Mouse (Mus musculus) limb, embryonic 12.5 days (tissue): ENCODE measurements around the gene Vtn. TPM values are rescaled to one million over a fixed set of nuclear protein-coding genes. Genes with fewer than 3 reads are reported as not detected.

Source experiments
- polyA plus RNA-seq: library from polyadenylated mRNA; unstranded; fragments of >200 nt; fragmentation: Nextera tagmentation; extraction: Ambion mirVana; gene quantifications from 2 replicates; pipeline ENCODE4 v1.2.1, GENCODE M21; 2016

Gene Vtn
- polyA plus RNA-seq, 1 experiment from 2014 or later: 0.26 TPM

Other genes with a start within 250 kb of the Vtn start
- 79.1 and 81.8 TPM in 2 replicates for gene 2610507B11Rik, start 237.3 kb upstream of the Vtn start, polyA plus RNA-seq
- gene BC030499, start 208.2 kb upstream of the Vtn start, polyA plus RNA-seq: 0.26 and 0.28 TPM in 2 replicates
- gene Spag5, start 197.6 kb upstream of the Vtn start, polyA plus RNA-seq: 55.3 and 63.6 TPM in 2 replicates
- 4.0 and 5.0 TPM in 2 replicates for gene Aldoc, start 176.1 kb upstream of the Vtn start, polyA plus RNA-seq
- 68.8 and 72.5 TPM in 2 replicates for gene Pigs, start 170.7 kb upstream of the Vtn start, polyA plus RNA-seq
- 94.8 and 96.3 TPM in 2 replicates for gene Unc119, start 155.6 kb upstream of the Vtn start, polyA plus RNA-seq
- gene Foxn1, start 112.5 kb upstream of the Vtn start, polyA plus RNA-seq: not detected in 2 replicates
- not detected in 2 replicates for gene Slc13a2, start 76.9 kb upstream of the Vtn start, polyA plus RNA-seq
- 15.0 and 17.1 TPM in 2 replicates for gene Slc46a1, start 33.4 kb upstream of the Vtn start, polyA plus RNA-seq
- gene Sarm1, start 1.3 kb upstream of the Vtn start, polyA plus RNA-seq: 2.8 TPM in 2 replicates
- not detected in 2 replicates for gene Sebox, start 4.4 kb downstream of the Vtn start, polyA plus RNA-seq
- gene Tmem199, start 13.1 kb downstream of the Vtn start, polyA plus RNA-seq: 51.9 and 56.1 TPM in 2 replicates
- 176 and 180 TPM in 2 replicates for gene Poldip2, start 13.1 kb downstream of the Vtn start, polyA plus RNA-seq
- gene Tnfaip1, start 37.2 kb downstream of the Vtn start, polyA plus RNA-seq: 70.4 and 72.5 TPM in 2 replicates
- gene Ift20, start 37.3 kb downstream of the Vtn start, polyA plus RNA-seq: 129 and 132 TPM in 2 replicates
- 63.3 and 63.9 TPM in 2 replicates for gene Tmem97, start 51.7 kb downstream of the Vtn start, polyA plus RNA-seq
- gene Nlk, start 198.3 kb downstream of the Vtn start, polyA plus RNA-seq: 10.8 and 11.6 TPM in 2 replicates